8 mouse cellular contexts compared by ENCODE assay signal in genomic region chr10:60279941-60280301, GRCm38 (mm10). TPM values are rescaled to one million over a fixed set of nuclear protein-coding genes. Genes with fewer than 3 reads are reported as not detected.
DNase-seq lines count a peak whose midpoint lies in the region; ATAC-seq and TF ChIP-seq lines count a peak whose summit lies in the region.

No protein-coding gene starts in this region.

- no peak for TF ChIP-seq CTCF in spleen, adult 2 months (IDR thresholded peaks at IDR 0.05; ENCODE audit: extremely low read depth, insufficient read depth, insufficient read length, insufficient replicate concordance)

- WGBS in spleen, adult 2 months, result 61% methylated on average over 9 of the region's 9 CpGs
- 87% methylated on average over 9 of the region's 9 CpGs for WGBS in heart, embryonic 13.5 days
- WGBS in stomach, embryonic 16.5 days, result 80% methylated on average over 9 of the region's 9 CpGs

- H3K27me3 ChIP-seq in spleen, adult 2 months (ENCODE audit: control insufficient read depth, insufficient read depth, low read length), result no peaks in the 10 kb centered on the region
- no peaks in the 10 kb centered on the region for H3K27me3 ChIP-seq in heart, embryonic 13.5 days (replicated peaks)
- no peaks in the 10 kb centered on the region for H3K27me3 ChIP-seq in stomach, embryonic 16.5 days (ENCODE audit: control insufficient read depth, insufficient read depth, low read length)

- peak overlapping the region; percentile 9; the same call in 1 of the 2 replicates for H3K9ac ChIP-seq in heart, embryonic 13.5 days
- no peak overlapping the region for H3K9ac ChIP-seq in stomach, embryonic 16.5 days (ENCODE audit: low read length)

- 0 out of 2 replicates have a peak, but pooled peaks cover 2% of the 10 kb centered on the region for H3K36me3 ChIP-seq in spleen, adult 2 months (ENCODE audit: control insufficient read depth, insufficient read depth, low read length)
- peaks cover 10% of the 10 kb centered on the region; the same call in 1 of the 2 replicates for H3K36me3 ChIP-seq in heart, embryonic 13.5 days
- H3K36me3 ChIP-seq in stomach, embryonic 16.5 days (ENCODE audit: control insufficient read depth, insufficient read depth, low read length), result no peaks in the 10 kb centered on the region

- DNase-seq in spleen, adult 2 months (ENCODE audit: low read depth in 1 of 2, low spot score in 2 of 2), result peak in 1 of 2 experiments; percentile 45
- no peak for DNase-seq in spleen, postnatal 14 days (ENCODE audit: low spot score in 2 of 2)
- peak; percentile 51 to 64 for DNase-seq in cerebellum, postnatal 25 days
- peak; percentile 76 to 78 for DNase-seq in kidney, postnatal 25 days
- DNase-seq in lung, postnatal 4 days, result peak; percentile 55 to 59
- no peak for DNase-seq in T-cell, adult 2 months (ENCODE audit: low spot score)

- no peaks in the 10 kb centered on the region for H3K9me3 ChIP-seq in heart, embryonic 13.5 days
- no peaks in the 10 kb centered on the region for H3K9me3 ChIP-seq in stomach, embryonic 16.5 days (replicated peaks; ENCODE audit: control insufficient read depth, low read length)

- H3K4me3 ChIP-seq in spleen, adult 2 months (ENCODE audit: extremely low read depth, insufficient read depth, insufficient read length), result peak overlapping the region; percentile 40
- no peak overlapping the region for H3K4me3 ChIP-seq in heart, embryonic 13.5 days
- H3K4me3 ChIP-seq in stomach, embryonic 16.5 days (replicated peaks; ENCODE audit: low read length), result no peak overlapping the region; the same call in 1 of the 2 replicates

- H3K27ac ChIP-seq in spleen, adult 2 months (ENCODE audit: insufficient read depth, low read length), result peak overlapping the region; percentile 55
- 0 out of 2 replicates have a peak overlapping the region, but pooled peaks have one; percentile 15 for H3K27ac ChIP-seq in heart, embryonic 13.5 days (replicated peaks)
- peak overlapping the region; percentile 29; the same call in 1 of the 2 replicates for H3K27ac ChIP-seq in stomach, embryonic 16.5 days (ENCODE audit: low read length)

- no peak; the same call in 1 of the 2 replicates for TF ChIP-seq POLR2A in spleen, adult 2 months (IDR thresholded peaks at IDR 0.05; ENCODE audit: low read depth, low read length)

- peak overlapping the region; percentile 91 for H3K4me2 ChIP-seq in heart, embryonic 13.5 days
- H3K4me2 ChIP-seq in stomach, embryonic 16.5 days (ENCODE audit: low read depth, low read length), result peak overlapping the region; percentile 41

- no peak for ATAC-seq in heart, embryonic 13.5 days (ENCODE audit: extremely low read depth, insufficient number of reproducible peaks, low FRiP score, low TSS enrichment)
- ATAC-seq in stomach, embryonic 16.5 days (ENCODE audit: insufficient read depth, low FRiP score), result no peak

- H3K4me1 ChIP-seq in spleen, adult 2 months (ENCODE audit: control insufficient read depth, insufficient read depth, insufficient read length), result peaks cover 45% of the 10 kb centered on the region; the same call in 1 of the 2 replicates
- peaks cover 62% of the 10 kb centered on the region for H3K4me1 ChIP-seq in heart, embryonic 13.5 days
- H3K4me1 ChIP-seq in stomach, embryonic 16.5 days (ENCODE audit: control insufficient read depth, insufficient read depth, low read length), result peaks cover 59% of the 10 kb centered on the region

RNA-seq across cellular contexts. Expression of gene Psap, which starts 2.5 kb away (rescaled TPM):
- 1,338 and 1,442 TPM in 2 replicates for polyA plus RNA-seq in spleen, adult 2 months (2012; rRNA removed)
- polyA plus RNA-seq in heart, embryonic 13.5 days (2015; fragmentation: Nextera tagmentation; extraction: Ambion mirVana), result 95.7 and 102 TPM in 2 replicates
- 194 and 198 TPM in 2 replicates for polyA plus RNA-seq in stomach, embryonic 16.5 days (2015; fragmentation: Nextera tagmentation; extraction: Ambion mirVana)

Comparison
In these comparisons a context has a peak if more than half of its experiments do, and no peak if none do; other contexts are left out.
1. DNase-seq: peak in cerebellum, postnatal 25 days (2 of 2), kidney, postnatal 25 days (2 of 2) and lung, postnatal 4 days (2 of 2); none in spleen, postnatal 14 days (0 of 2) and T-cell, adult 2 months (single experiment).
2. Peak in every context shown above with its lines, with median percentiles within 50 percentile points of each other: H3K27ac ChIP-seq.